Mouse (Mus musculus) central nervous system, embryonic 14 days (tissue): Measurements from ENCODE around the gene Olfr50. TPM values are rescaled to one million over a fixed set of nuclear protein-coding genes. Genes with fewer than 3 reads are reported as not detected.

Experiments used
- polyA plus RNA-seq: library from polyadenylated mRNA; depleted of rRNA; stranded (reverse); fragments of >200 nt; gene quantifications from 2 replicates; pipeline ENCODE4 v1.2.3, GENCODE M21; 2012; rRNA removed

Olfr50 gene
- not detected in 2 replicates for polyA plus RNA-seq

DNA sequence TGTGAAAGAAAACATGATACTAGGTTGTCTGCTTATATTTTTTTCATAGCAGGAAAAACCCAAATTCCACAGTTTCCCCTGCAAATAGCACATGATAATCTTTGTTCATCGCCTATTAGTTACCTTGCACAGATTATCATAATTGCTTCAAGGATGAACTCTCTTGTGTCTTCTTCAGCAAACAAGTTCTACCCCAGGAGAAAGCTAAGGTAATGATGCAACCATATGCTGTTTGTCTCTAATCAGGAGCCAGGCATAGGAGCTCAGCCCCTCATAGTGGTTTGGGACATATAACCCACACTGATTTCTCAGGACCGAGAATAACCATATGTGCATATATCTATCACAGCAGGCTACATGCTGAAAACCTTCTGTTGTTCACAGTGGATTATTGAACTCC lies at the start of gene Olfr50:
Gene Olfr50, plus strand, starts transcription at position 301 of the 400 bp plus-strand sequence.

DNA sequence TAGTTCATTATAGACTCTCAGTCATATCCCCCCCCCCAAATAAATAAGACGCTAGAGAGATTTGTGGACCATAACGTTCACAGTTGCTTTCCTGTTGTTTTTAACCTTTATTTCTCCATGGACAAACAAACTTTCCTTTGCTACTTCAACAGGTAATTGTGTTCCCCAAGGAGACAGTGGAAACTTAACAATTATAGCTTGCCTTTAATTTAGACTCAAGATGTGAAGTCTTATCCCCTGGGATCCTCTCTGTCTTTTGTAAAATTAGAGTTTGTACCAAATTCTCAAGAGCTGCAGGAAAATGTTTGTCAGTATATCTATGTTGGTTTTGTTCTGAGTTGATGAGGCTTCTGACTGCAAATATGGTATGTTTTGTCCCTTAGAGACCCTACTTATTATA lies 6.4 kb upstream of the Olfr50 start, which contains the start of gene Olfr348:
Gene Olfr348, plus strand, starts transcription at position 301 of the 400 bp plus-strand sequence.

DNA sequence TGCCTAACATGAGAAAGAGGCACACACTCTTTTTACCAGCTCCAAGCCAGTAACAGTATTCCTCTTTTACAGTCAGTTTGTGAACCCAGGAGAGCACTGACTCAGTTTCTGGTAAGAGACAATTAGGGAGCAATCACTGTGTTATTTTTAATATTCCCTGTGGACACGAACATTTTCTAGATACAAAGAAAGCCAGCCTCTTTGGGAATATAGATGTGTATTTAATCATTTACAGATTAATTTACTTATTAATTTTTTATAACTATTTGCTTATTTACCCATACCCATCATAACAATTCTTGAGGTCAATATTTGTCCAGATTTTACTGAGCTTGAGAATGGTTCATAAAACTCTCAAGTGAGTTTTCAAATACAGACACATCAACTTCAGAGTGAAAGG lies 26.6 kb downstream of the Olfr50 start, which contains the start of gene Olfr3:
Gene Olfr3, minus strand, starts transcription at position 101 of the 400 bp plus-strand sequence.

DNA sequence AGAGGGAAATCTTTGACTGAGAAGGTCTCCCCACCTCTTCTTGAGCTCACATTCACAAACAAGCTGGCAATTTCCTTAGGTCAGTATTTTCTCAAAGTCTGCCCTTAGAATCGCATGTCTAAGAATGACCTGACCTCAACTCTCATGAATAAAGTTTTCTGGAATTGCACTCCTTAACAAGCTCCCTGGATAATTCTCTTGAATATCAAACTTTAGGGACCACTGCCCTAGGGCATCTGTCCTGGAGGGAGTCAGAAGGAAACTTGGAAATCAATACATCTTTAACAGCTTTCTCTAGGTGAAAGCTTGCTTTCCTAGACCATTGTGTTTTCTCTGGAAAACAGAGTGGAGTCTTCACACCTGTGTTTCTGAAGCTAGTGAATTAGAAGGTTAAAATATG lies 55.7 kb downstream of the Olfr50 start, which contains the start of gene Olfr350:
Gene Olfr350, plus strand, starts transcription at position 301 of the 400 bp plus-strand sequence.

Other genes with a start within 250 kb of the Olfr50 start
- 0.01 TPM in 1 of 2 replicates, not detected in the other for gene Olfr344, start 223.9 kb upstream of the Olfr50 start, polyA plus RNA-seq
- gene Olfr345, start 150.5 kb upstream of the Olfr50 start, polyA plus RNA-seq, result not detected in 2 replicates
- not detected in 2 replicates for gene Olfr346, start 104.8 kb upstream of the Olfr50 start, polyA plus RNA-seq
- gene Olfr347, start 58.6 kb upstream of the Olfr50 start, polyA plus RNA-seq, result not detected in 2 replicates
- gene Olfr348, start 6.3 kb upstream of the Olfr50 start, polyA plus RNA-seq, result not detected in 2 replicates
- gene Olfr3, start 26.5 kb downstream of the Olfr50 start, polyA plus RNA-seq, result not detected in 2 replicates
- not detected in 2 replicates for gene Olfr350, start 55.8 kb downstream of the Olfr50 start, polyA plus RNA-seq
- not detected in 2 replicates for gene Olfr351, start 72.1 kb downstream of the Olfr50 start, polyA plus RNA-seq
- not detected in 2 replicates for gene Olfr352, start 77.9 kb downstream of the Olfr50 start, polyA plus RNA-seq
- not detected in 2 replicates for gene Olfr353, start 102.4 kb downstream of the Olfr50 start, polyA plus RNA-seq
- not detected in 2 replicates for gene Olfr354, start 115.1 kb downstream of the Olfr50 start, polyA plus RNA-seq
- not detected in 2 replicates for gene Olfr355, start 138.4 kb downstream of the Olfr50 start, polyA plus RNA-seq
- not detected in 2 replicates for gene Olfr356, start 146.6 kb downstream of the Olfr50 start, polyA plus RNA-seq
- not detected in 2 replicates for gene Olfr357, start 203.3 kb downstream of the Olfr50 start, polyA plus RNA-seq
- not detected in 2 replicates for gene Olfr358, start 218.8 kb downstream of the Olfr50 start, polyA plus RNA-seq